Mouse (Mus musculus): ENCODE measurements at regions not wholly inside any gene's neighbourhood (a gene's known extent, or its start where the extent isn't known, plus 50 kb on each side); places are given as distances from the start of the nearest gene placed in this dataset.
A peak's percentile ranks its signal among the peaks of the same experiment; 100 is the strongest.
"Not testable (repeated sequence)": the region's sequence is repeated elsewhere in the genome, so short reads cannot be mapped to it uniquely, and the experiment has no call there.

DNA sequence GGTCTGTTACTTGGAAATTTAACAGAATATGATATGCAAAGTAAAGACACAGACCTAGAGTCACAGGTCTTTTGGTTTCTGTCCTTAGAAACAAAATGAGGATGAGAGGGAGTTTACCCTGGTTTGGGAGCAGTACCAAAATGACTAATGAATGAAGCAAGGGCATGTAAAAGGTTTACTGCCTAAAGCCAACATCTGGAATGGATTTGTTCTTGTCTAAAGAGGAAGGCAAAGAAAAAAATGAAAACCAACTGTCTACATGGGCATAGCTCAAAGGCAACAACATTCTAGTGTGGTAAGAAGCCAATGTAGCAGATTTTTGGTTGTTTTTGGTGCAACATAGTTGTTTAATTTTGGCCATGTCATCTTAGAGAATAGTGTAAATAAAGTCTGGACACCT is 203.5 kb upstream of the Diaph2 start:
- H3K4me3 ChIP-seq (ENCODE audit: low read depth, low read length) = no peak overlapping the region
- H3K9me3 ChIP-seq (replicated peaks) = no peaks in the 10 kb centered on the region
- no peaks in the 10 kb centered on the region for H3K36me3 ChIP-seq (replicated peaks)
- no peak for ATAC-seq (ENCODE audit: extremely low read depth, insufficient number of reproducible peaks, low FRiP score, poor library complexity, severe bottlenecking)
- H3K27me3 ChIP-seq (ENCODE audit: insufficient read depth, low read length) = no peaks in the 10 kb centered on the region
- TF ChIP-seq GATA1 (IDR thresholded peaks at IDR 0.05; ENCODE audit: borderline replicate concordance, low read length) = no peak
- TF ChIP-seq GATA2 (IDR thresholded peaks at IDR 0.05; ENCODE audit: borderline replicate concordance, low read depth, low read length) = no peak
- no peak for TF ChIP-seq TAL1 (conservative IDR thresholded peaks at IDR 0.05; ENCODE audit: low read depth, low read length)
- no peak for TF ChIP-seq POLR2AphosphoS5 (IDR thresholded peaks at IDR 0.05; ENCODE audit: insufficient replicate concordance, low read depth, low read length)
- TF ChIP-seq CTCF (IDR thresholded peaks at IDR 0.05; ENCODE audit: low read depth, low read length) = no peak
- DNase-seq (ENCODE audit: low spot score) = no peak
- H3K4me1 ChIP-seq (ENCODE audit: insufficient read depth, low read depth, low read length) = no peaks in the 10 kb centered on the region

DNA sequence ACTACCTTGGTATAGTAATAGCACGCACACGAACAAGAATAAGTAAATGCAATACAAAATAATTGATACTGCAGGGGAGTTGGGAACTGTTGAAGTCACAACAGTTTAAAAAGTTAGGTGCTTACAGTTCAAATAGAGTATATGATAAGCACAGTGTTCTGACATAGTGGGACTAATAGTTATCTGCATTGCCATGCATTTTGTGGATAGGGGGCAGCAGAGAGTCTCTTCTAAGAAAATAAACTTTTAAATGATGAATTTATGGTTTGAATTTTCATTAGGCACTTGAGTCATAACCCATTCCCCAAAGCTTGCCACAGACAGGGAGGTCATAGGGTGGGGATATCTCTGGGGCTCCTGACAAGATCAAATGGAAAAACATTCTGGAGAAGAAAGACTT is 201.9 kb upstream of the Diaph2 start:
- DNase-seq (ENCODE audit: low spot score) (no peak), ATAC-seq (ENCODE audit: extremely low read depth, insufficient number of reproducible peaks, low FRiP score, poor library complexity, severe bottlenecking) (no peak)
- TF ChIP-seq GATA2 (IDR thresholded peaks at IDR 0.05; ENCODE audit: borderline replicate concordance, low read depth, low read length) = no peak
- no peak for TF ChIP-seq CTCF (IDR thresholded peaks at IDR 0.05; ENCODE audit: low read depth, low read length)
- no peak for TF ChIP-seq GATA1 (IDR thresholded peaks at IDR 0.05; ENCODE audit: borderline replicate concordance, low read length)
- TF ChIP-seq TAL1 (conservative IDR thresholded peaks at IDR 0.05; ENCODE audit: low read depth, low read length) = no peak
- TF ChIP-seq POLR2AphosphoS5 (IDR thresholded peaks at IDR 0.05; ENCODE audit: insufficient replicate concordance, low read depth, low read length) = no peak
- H3K4me3 ChIP-seq (ENCODE audit: low read depth, low read length) = no peak overlapping the region
- H3K4me1 ChIP-seq (ENCODE audit: insufficient read depth, low read depth, low read length) = no peaks in the 10 kb centered on the region
- H3K36me3 ChIP-seq (replicated peaks) = no peaks in the 10 kb centered on the region
- no peaks in the 10 kb centered on the region for H3K27me3 ChIP-seq (ENCODE audit: insufficient read depth, low read length)
- H3K9me3 ChIP-seq (replicated peaks) = no peaks in the 10 kb centered on the region

DNA sequence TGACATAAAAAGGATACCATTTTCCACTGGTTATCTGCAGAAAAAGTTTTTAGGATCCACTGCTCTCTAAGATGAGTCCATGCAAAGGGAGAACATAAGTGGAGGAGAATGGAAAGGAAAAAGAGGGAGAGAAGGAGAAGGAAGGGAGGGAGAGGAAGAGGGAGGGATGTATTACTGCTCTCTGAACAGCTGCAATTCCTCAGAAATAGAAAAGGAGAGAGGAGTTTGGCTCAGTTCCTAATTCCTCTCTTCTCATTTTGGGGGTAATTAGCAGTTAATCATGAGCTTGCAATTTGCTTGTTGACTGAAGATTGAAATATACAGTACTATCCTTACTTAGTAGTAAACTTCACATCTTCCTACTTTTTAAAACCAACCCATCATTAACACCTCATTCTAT is 193.5 kb upstream of the Diaph2 start:
- no peaks in the 10 kb centered on the region for H3K9me3 ChIP-seq (replicated peaks)
- DNase-seq (ENCODE audit: low spot score) (no peak), ATAC-seq (ENCODE audit: extremely low read depth, insufficient number of reproducible peaks, low FRiP score, poor library complexity, severe bottlenecking) (no peak)
- no peaks in the 10 kb centered on the region for H3K36me3 ChIP-seq (replicated peaks)
- no peaks in the 10 kb centered on the region for H3K27me3 ChIP-seq (ENCODE audit: insufficient read depth, low read length)
- H3K4me1 ChIP-seq (ENCODE audit: insufficient read depth, low read depth, low read length) = no peaks in the 10 kb centered on the region
- TF ChIP-seq POLR2AphosphoS5 (IDR thresholded peaks at IDR 0.05; ENCODE audit: insufficient replicate concordance, low read depth, low read length) (no peak), CTCF (IDR thresholded peaks at IDR 0.05; ENCODE audit: low read depth, low read length) (no peak), GATA1 (IDR thresholded peaks at IDR 0.05; ENCODE audit: borderline replicate concordance, low read length) (no peak), GATA2 (IDR thresholded peaks at IDR 0.05; ENCODE audit: borderline replicate concordance, low read depth, low read length) (no peak), TAL1 (conservative IDR thresholded peaks at IDR 0.05; ENCODE audit: low read depth, low read length) (no peak)
- H3K4me3 ChIP-seq (ENCODE audit: low read depth, low read length) = no peak overlapping the region

DNA sequence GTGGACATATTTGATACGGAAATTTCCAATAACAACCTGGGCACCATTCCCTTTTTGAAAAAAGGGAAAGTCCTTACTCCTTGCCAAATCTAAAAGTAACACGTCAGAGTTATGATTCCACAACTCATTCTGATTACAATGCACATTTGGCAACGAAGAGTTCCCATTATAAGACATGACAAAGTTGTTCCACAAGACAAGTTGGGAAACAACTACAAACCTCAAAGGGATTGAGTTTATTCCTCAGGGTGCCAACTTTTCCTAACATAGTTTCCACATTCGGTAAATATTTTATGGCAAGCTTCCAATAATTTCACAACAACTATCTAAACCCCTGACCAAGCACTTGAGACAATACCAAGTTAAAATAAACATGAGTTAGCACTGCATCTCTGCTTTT is 150.1 kb upstream of the Diaph2 start:
- no peak for TF ChIP-seq TAL1 (conservative IDR thresholded peaks at IDR 0.05; ENCODE audit: low read depth, low read length)
- TF ChIP-seq GATA2 (IDR thresholded peaks at IDR 0.05; ENCODE audit: borderline replicate concordance, low read depth, low read length) = no peak
- no peak for TF ChIP-seq CTCF (IDR thresholded peaks at IDR 0.05; ENCODE audit: low read depth, low read length)
- no peak for TF ChIP-seq POLR2AphosphoS5 (IDR thresholded peaks at IDR 0.05; ENCODE audit: insufficient replicate concordance, low read depth, low read length)
- no peak for TF ChIP-seq GATA1 (IDR thresholded peaks at IDR 0.05; ENCODE audit: borderline replicate concordance, low read length)
- ATAC-seq (ENCODE audit: extremely low read depth, insufficient number of reproducible peaks, low FRiP score, poor library complexity, severe bottlenecking) (no peak), DNase-seq (ENCODE audit: low spot score) (no peak)
- Histone ChIP-seq H3K9me3 (replicated peaks) (no peaks in the 10 kb centered on the region), H3K4me3 (ENCODE audit: low read depth, low read length) (no peak overlapping the region), H3K27me3 (ENCODE audit: insufficient read depth, low read length) (no peaks in the 10 kb centered on the region), H3K4me1 (ENCODE audit: insufficient read depth, low read depth, low read length) (no peaks in the 10 kb centered on the region), H3K36me3 (replicated peaks) (no peaks in the 10 kb centered on the region)

DNA sequence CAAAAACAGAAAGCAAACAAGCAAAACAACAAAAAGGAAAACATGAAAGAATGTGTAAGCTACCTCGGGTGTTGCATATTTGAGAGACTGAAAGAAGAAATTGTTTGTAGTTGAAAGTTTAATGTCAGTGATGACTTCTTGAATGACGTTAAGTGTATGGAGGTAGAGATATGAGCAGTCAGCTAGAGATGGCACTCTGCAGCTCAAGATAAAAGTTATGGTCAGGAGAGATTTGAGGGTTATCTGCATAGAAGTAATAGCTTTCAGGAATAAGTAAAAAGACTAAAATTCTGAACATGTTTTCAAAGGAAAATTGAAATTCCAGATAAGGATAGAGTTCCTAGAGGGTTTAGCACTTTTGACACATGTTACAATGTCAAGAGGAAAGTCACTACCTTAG is 141.7 kb upstream of the Diaph2 start:
- H3K36me3 ChIP-seq (replicated peaks) = no peaks in the 10 kb centered on the region
- H3K9me3 ChIP-seq (replicated peaks) = no peaks in the 10 kb centered on the region
- no peaks in the 10 kb centered on the region for H3K4me1 ChIP-seq (ENCODE audit: insufficient read depth, low read depth, low read length)
- no peak overlapping the region for H3K4me3 ChIP-seq (ENCODE audit: low read depth, low read length)
- ATAC-seq (ENCODE audit: extremely low read depth, insufficient number of reproducible peaks, low FRiP score, poor library complexity, severe bottlenecking) = peak; percentile 70
- DNase-seq (ENCODE audit: low spot score) = no peak
- no peak for TF ChIP-seq POLR2AphosphoS5 (IDR thresholded peaks at IDR 0.05; ENCODE audit: insufficient replicate concordance, low read depth, low read length)
- no peaks in the 10 kb centered on the region for H3K27me3 ChIP-seq (ENCODE audit: insufficient read depth, low read length)

DNA sequence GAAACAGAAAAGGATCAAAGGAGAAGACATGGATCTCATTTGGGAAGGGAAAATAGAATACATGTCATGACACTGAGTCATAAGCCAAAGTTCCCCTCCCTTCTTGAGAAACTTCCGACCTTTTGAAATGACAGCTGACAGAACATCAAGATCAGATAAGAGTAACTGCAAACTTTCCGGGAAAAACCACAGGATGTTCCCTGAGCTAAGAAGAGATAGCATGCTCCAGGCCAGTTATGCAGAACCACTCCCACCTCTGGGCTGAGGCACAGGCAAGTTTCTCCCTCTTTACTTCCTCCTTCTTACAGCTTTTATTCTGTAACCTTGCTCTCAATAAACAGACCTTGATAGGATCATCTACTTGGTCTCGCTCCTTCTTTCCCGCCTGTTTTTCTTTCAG is 138.0 kb upstream of the Diaph2 start:
- H3K4me3 ChIP-seq (ENCODE audit: low read depth, low read length); DNase-seq (ENCODE audit: low spot score); ATAC-seq (ENCODE audit: extremely low read depth, insufficient number of reproducible peaks, low FRiP score, poor library complexity, severe bottlenecking); H3K4me1 ChIP-seq (ENCODE audit: insufficient read depth, low read depth, low read length); H3K36me3 ChIP-seq (replicated peaks); H3K27me3 ChIP-seq (ENCODE audit: insufficient read depth, low read length); H3K9me3 ChIP-seq (replicated peaks): not testable (repeated sequence)

DNA sequence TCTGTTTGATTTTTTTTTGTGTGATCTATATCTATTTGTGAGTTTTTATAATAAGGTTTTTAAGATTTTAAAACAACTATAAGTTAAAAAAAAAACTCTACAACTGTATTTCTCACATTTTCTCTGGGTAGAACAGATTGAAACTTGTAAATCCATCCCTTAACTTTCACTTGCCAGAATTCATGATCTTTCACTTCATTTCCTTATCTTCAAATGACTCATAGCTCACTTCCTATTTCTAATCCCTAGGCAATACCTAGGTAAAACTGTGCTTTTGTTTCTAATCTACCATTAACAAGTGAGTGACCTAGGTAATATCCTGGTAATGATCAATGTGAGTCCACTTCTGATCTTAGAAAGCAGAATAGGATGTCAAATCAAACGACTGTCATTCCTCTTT is 112.5 kb upstream of the Diaph2 start:
- DNase-seq (ENCODE audit: low spot score) = no peak
- TF ChIP-seq POLR2AphosphoS5 (IDR thresholded peaks at IDR 0.05; ENCODE audit: insufficient replicate concordance, low read depth, low read length) = no peak
- TF ChIP-seq TAL1 (conservative IDR thresholded peaks at IDR 0.05; ENCODE audit: low read depth, low read length) = no peak
- TF ChIP-seq GATA1 (IDR thresholded peaks at IDR 0.05; ENCODE audit: borderline replicate concordance, low read length) = no peak
- TF ChIP-seq CTCF (IDR thresholded peaks at IDR 0.05; ENCODE audit: low read depth, low read length) = no peak
- TF ChIP-seq GATA2 (IDR thresholded peaks at IDR 0.05; ENCODE audit: borderline replicate concordance, low read depth, low read length) = no peak

More for the DNA sequence above, 112.5 kb upstream of the Diaph2 start:
- Histone ChIP-seq H3K27me3 (ENCODE audit: insufficient read depth, low read length) (no peaks in the 10 kb centered on the region), H3K4me1 (ENCODE audit: insufficient read depth, low read depth, low read length) (no peaks in the 10 kb centered on the region), H3K9me3 (replicated peaks) (no peaks in the 10 kb centered on the region), H3K4me3 (ENCODE audit: low read depth, low read length) (no peak overlapping the region), H3K36me3 (replicated peaks) (no peaks in the 10 kb centered on the region)
- no peak for ATAC-seq (ENCODE audit: extremely low read depth, insufficient number of reproducible peaks, low FRiP score, poor library complexity, severe bottlenecking)

Measured in G1E (cell line).